Mouse (Mus musculus): ENCODE results near the gene Zfp263. TPM values are rescaled to one million over a fixed set of nuclear protein-coding genes. Genes with fewer than 3 reads are reported as not detected.

Zfp263 gene
- total and polyA plus RNA-seq, 3 experiments = 17.9 to 18.5 TPM; not detected in 1

GRCm38 (mm10) chr16:3745656-3746055 is 1.8 kb downstream of the Zfp263 start:
- H3K36me3 ChIP-seq (ENCODE audit: control insufficient read depth in 1 of 2, insufficient read depth in 2 of 2, low read length in 2 of 2) = peaks cover 25 to 33% of the 10 kb centered on the region in 2 experiments
- no peak for TF ChIP-seq MYB (IDR thresholded peaks at IDR 0.05; ENCODE audit: low read depth, low read length)
- TF ChIP-seq MAZ (IDR thresholded peaks at IDR 0.05; ENCODE audit: low read depth, low read length) = no peak
- TF ChIP-seq E2F4 (IDR thresholded peaks at IDR 0.05; ENCODE audit: borderline replicate concordance, low read depth, low read length) = no peak
- no peak for TF ChIP-seq NELFE (IDR thresholded peaks at IDR 0.05; ENCODE audit: low read depth, low read length)
- no peak for TF ChIP-seq CTCF (IDR thresholded peaks at IDR 0.05 in 2 of 3, conservative IDR thresholded peaks at IDR 0.05 in 1 of 3; ENCODE audit: control insufficient read depth in 1 of 3, insufficient read depth in 1 of 3, low read depth in 2 of 3, low read length in 3 of 3, poor library complexity in 1 of 3, severe bottlenecking in 1 of 3)
- no peak for TF ChIP-seq ZKSCAN1 (IDR thresholded peaks at IDR 0.05; ENCODE audit: low read depth, low read length)
- no peak for TF ChIP-seq TBP (IDR thresholded peaks at IDR 0.05; ENCODE audit: low read depth, low read length)
- no peak for TF ChIP-seq GATA1 (IDR thresholded peaks at IDR 0.05; ENCODE audit: low read depth, low read length)
- TF ChIP-seq POLR2AphosphoS2 (IDR thresholded peaks at IDR 0.05; ENCODE audit: low read length) = no peak
- no peak for TF ChIP-seq UBTF (IDR thresholded peaks at IDR 0.05; ENCODE audit: borderline replicate concordance, insufficient read depth, low read depth, low read length)
- no peak for TF ChIP-seq HCFC1 (IDR thresholded peaks at IDR 0.05; ENCODE audit: low read depth, low read length)
- peaks cover 0 to 12% of the 10 kb centered on the region in 2 experiments; a peak in 2 of 4 replicates for H3K4me1 ChIP-seq (ENCODE audit: control insufficient read depth in 1 of 2, insufficient read depth in 2 of 2, low read length in 2 of 2)
- no peaks in the 10 kb centered on the region for H3K9me3 ChIP-seq (replicated peaks; ENCODE audit: insufficient read depth, low read length)
- H3K27ac ChIP-seq (ENCODE audit: control insufficient read depth, low read depth, low read length) = no peak overlapping the region
- no peaks in the 10 kb centered on the region for H3K27me3 ChIP-seq (ENCODE audit: control insufficient read depth in 1 of 2, insufficient read depth in 2 of 2, low read length in 2 of 2)
- H3K9ac ChIP-seq (ENCODE audit: control insufficient read depth, low read depth, low read length, poor library complexity, severe bottlenecking) = peak overlapping the region; percentile 19
- H3K4me3 ChIP-seq (ENCODE audit: control insufficient read depth in 1 of 2, insufficient read depth in 1 of 2, low read depth in 2 of 2, low read length in 2 of 2) = peak overlapping the region in 1 of 2 experiments; percentile 89; a peak in 2 of 4 replicates
- no peak for DNase-seq (ENCODE audit: low read depth, low spot score)
- peaks cover 27% of the 10 kb centered on the region for H3K79me2 ChIP-seq (ENCODE audit: control insufficient read depth, insufficient read depth, low read length, poor library complexity)

GRCm38 (mm10) chr16:3748976-3749375 is 5.1 kb downstream of the Zfp263 start:
- no peak overlapping the region for H3K27ac ChIP-seq (ENCODE audit: control insufficient read depth, low read depth, low read length)
- peaks cover 27% of the 10 kb centered on the region for H3K79me2 ChIP-seq (ENCODE audit: control insufficient read depth, insufficient read depth, low read length, poor library complexity)
- no peak overlapping the region for H3K4me3 ChIP-seq (ENCODE audit: control insufficient read depth in 1 of 2, insufficient read depth in 1 of 2, low read depth in 2 of 2, low read length in 2 of 2)
- no peaks in the 10 kb centered on the region for H3K27me3 ChIP-seq (ENCODE audit: control insufficient read depth in 1 of 2, insufficient read depth in 2 of 2, low read length in 2 of 2)
- no peak for DNase-seq (ENCODE audit: low read depth, low spot score)
- H3K36me3 ChIP-seq (ENCODE audit: control insufficient read depth in 1 of 2, insufficient read depth in 2 of 2, low read length in 2 of 2) = peaks cover 21 to 38% of the 10 kb centered on the region in 2 experiments
- H3K9ac ChIP-seq (ENCODE audit: control insufficient read depth, low read depth, low read length, poor library complexity, severe bottlenecking) = no peak overlapping the region
- no peaks in the 10 kb centered on the region for H3K9me3 ChIP-seq (replicated peaks; ENCODE audit: insufficient read depth, low read length)
- TF ChIP-seq TCF12 (IDR thresholded peaks at IDR 0.05; ENCODE audit: low read depth, low read length) (no peak), CHD2 (IDR thresholded peaks at IDR 0.05; ENCODE audit: low read length) (no peak)
- H3K4me1 ChIP-seq (ENCODE audit: control insufficient read depth in 1 of 2, insufficient read depth in 2 of 2, low read length in 2 of 2) = peaks cover 0 to 12% of the 10 kb centered on the region in 2 experiments; a peak in 2 of 4 replicates

GRCm38 (mm10) chr16:3771603-3772002 is 27.7 kb downstream of the Zfp263 start:
- no peaks in the 10 kb centered on the region for H3K36me3 ChIP-seq (ENCODE audit: control insufficient read depth in 1 of 2, insufficient read depth in 2 of 2, low read length in 2 of 2)
- H3K4me3 ChIP-seq (ENCODE audit: control insufficient read depth in 1 of 2, insufficient read depth in 1 of 2, low read depth in 2 of 2, low read length in 2 of 2) = no peak overlapping the region
- H3K9ac ChIP-seq (ENCODE audit: control insufficient read depth, low read depth, low read length, poor library complexity, severe bottlenecking) = no peak overlapping the region
- no peaks in the 10 kb centered on the region for H3K9me3 ChIP-seq (replicated peaks; ENCODE audit: insufficient read depth, low read length)
- no peak overlapping the region for H3K27ac ChIP-seq (ENCODE audit: control insufficient read depth, low read depth, low read length)
- TF ChIP-seq JUND (IDR thresholded peaks at IDR 0.05; ENCODE audit: low read depth, low read length) (no peak), ELF1 (IDR thresholded peaks at IDR 0.05; ENCODE audit: low read depth, low read length) (no peak), UBTF (IDR thresholded peaks at IDR 0.05; ENCODE audit: borderline replicate concordance, insufficient read depth, low read depth, low read length) (no peak), HCFC1 (IDR thresholded peaks at IDR 0.05; ENCODE audit: low read depth, low read length) (no peak)
- no peaks in the 10 kb centered on the region for H3K79me2 ChIP-seq (ENCODE audit: control insufficient read depth, insufficient read depth, low read length, poor library complexity)
- H3K27me3 ChIP-seq (ENCODE audit: control insufficient read depth in 1 of 2, insufficient read depth in 2 of 2, low read length in 2 of 2) = no peaks in the 10 kb centered on the region
- no peak for DNase-seq (ENCODE audit: low read depth, low spot score)
- H3K4me1 ChIP-seq (ENCODE audit: control insufficient read depth in 1 of 2, insufficient read depth in 2 of 2, low read length in 2 of 2) = no peaks in the 10 kb centered on the region

Data from MEL (cell line).